In genomic region chr7:97394375-97394774, GRCm38 (mm10) we compare ENCODE assay signal across 16 mouse cellular contexts.
"Had no signal": no experiment of that assay in that cellular context is flagged by ENCODE, and none has a peak within 500 bp of the region (broad histone marks: within the 10 kb centered on the region; RNA-seq: fewer than 3 reads in every experiment).

No protein-coding gene starts in this region.

- H3K9me3 ChIP-seq: neural tube, embryonic 13.5 days; neural tube, embryonic 15.5 days; stomach, embryonic 15.5 days had no signal

- H3K4me1 ChIP-seq: stomach, embryonic 15.5 days had no signal

- H3K4me2 ChIP-seq: neural tube, embryonic 13.5 days; neural tube, embryonic 15.5 days; stomach, embryonic 15.5 days had no signal

- H3K27me3 ChIP-seq: neural tube, embryonic 13.5 days; neural tube, embryonic 15.5 days; stomach, embryonic 15.5 days had no signal

- DNase-seq: retina, postnatal 1 day; right cerebral cortex, adult 18-20 months; right cerebral cortex, postnatal 14 days; right cerebral cortex, postnatal 25 days; right cerebral cortex, postnatal 4 days; spleen, adult 18-20 months; thymus, adult 18-20 months; thymus, adult 2 months; thymus, postnatal 14 days; thymus, postnatal 25 days; thymus, postnatal 36 days; thymus, postnatal 4 days had no signal

- H3K4me3 ChIP-seq: neural tube, embryonic 13.5 days; neural tube, embryonic 15.5 days; stomach, embryonic 15.5 days had no signal

- H3K9ac ChIP-seq: neural tube, embryonic 13.5 days; neural tube, embryonic 15.5 days; stomach, embryonic 15.5 days had no signal

- H3K27ac ChIP-seq: neural tube, embryonic 13.5 days; neural tube, embryonic 15.5 days; stomach, embryonic 15.5 days; stomach, postnatal 0 days had no signal
